Mouse (Mus musculus): ENCODE measurements at regions not wholly inside any gene's neighbourhood (a gene's known extent, or its start where the extent isn't known, plus 50 kb on each side); places are given as distances from the start of the nearest gene placed in this dataset.
A peak's percentile ranks its signal among the peaks of the same experiment; 100 is the strongest.

GRCm38 (mm10) chr1:128679005-128679980, 87.2 kb upstream of the Cxcr4 start:
- Histone ChIP-seq H3K27me3 (no peaks in the 10 kb centered on the region), H3K27ac (peak overlapping the region; percentile 14), H3K9me3 (no peaks in the 10 kb centered on the region), H3K9ac (replicated peaks) (peak overlapping the region; percentile 48; the same call in 1 of the 2 replicates), H3K4me1 (replicated peaks) (peaks cover 25% of the 10 kb centered on the region), H3K36me3 (no peaks in the 10 kb centered on the region), H3K4me2 (replicated peaks) (no peak overlapping the region), H3K4me3 (replicated peaks) (no peak overlapping the region)
- WGBS = 30% methylated on average over 18 of the region's 18 CpGs
- no peak for ATAC-seq

- H3K4me2 ChIP-seq (replicated peaks) = no peak overlapping the region
- no peaks in the 10 kb centered on the region for H3K27me3 ChIP-seq
- no peak for ATAC-seq
- no peaks in the 10 kb centered on the region for H3K36me3 ChIP-seq
- 91% methylated on average over 5 of the region's 5 CpGs for WGBS
- no peak overlapping the region for H3K9ac ChIP-seq (replicated peaks)
- no peak overlapping the region for H3K27ac ChIP-seq
- H3K4me3 ChIP-seq (replicated peaks) = no peak overlapping the region
- peaks cover 18% of the 10 kb centered on the region for H3K4me1 ChIP-seq (replicated peaks)
- no peaks in the 10 kb centered on the region; the same call in 1 of the 2 replicates for H3K9me3 ChIP-seq
Observed at GRCm38 (mm10) chr1:128675538-128675937, 83.4 kb upstream of the Cxcr4 start.

DNA sequence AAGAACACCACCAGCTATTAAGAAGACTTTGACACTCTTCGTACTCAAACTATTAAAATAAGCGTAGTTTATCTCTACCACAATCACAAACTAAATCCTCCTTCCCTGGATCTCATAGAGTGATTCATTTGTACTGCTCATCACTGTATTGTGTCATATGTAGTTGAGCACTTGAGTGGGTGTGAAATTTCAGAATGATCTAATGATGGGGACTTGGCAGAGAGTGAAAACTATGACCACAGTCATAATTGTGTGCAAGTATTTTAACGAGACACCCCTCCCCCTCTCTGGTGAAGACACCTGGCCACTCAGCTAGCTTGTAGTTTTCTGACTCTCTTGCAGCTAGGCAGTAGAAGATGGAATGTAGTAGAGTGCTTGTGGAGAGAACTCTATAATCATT, 80.2 kb upstream of the Cxcr4 start:
- Histone ChIP-seq H3K4me2 (replicated peaks) (no peak overlapping the region), H3K4me1 (replicated peaks) (peaks cover 15% of the 10 kb centered on the region), H3K9me3 (no peaks in the 10 kb centered on the region; the same call in 1 of the 2 replicates), H3K4me3 (replicated peaks) (no peak overlapping the region), H3K27ac (no peak overlapping the region), H3K9ac (replicated peaks) (no peak overlapping the region), H3K27me3 (no peaks in the 10 kb centered on the region), H3K36me3 (no peaks in the 10 kb centered on the region)
- 90% methylated on average over 3 of the region's 3 CpGs for WGBS
- ATAC-seq = no peak

- WGBS = 85% methylated on average over 3 of the region's 3 CpGs
- H3K27ac ChIP-seq = no peak overlapping the region
- H3K4me1 ChIP-seq (replicated peaks) = peaks cover 15% of the 10 kb centered on the region
- ATAC-seq = no peak
- H3K36me3 ChIP-seq = no peaks in the 10 kb centered on the region
- no peak overlapping the region for H3K4me3 ChIP-seq (replicated peaks)
- no peaks in the 10 kb centered on the region; the same call in 1 of the 2 replicates for H3K9me3 ChIP-seq
- H3K4me2 ChIP-seq (replicated peaks) = no peak overlapping the region
- no peak overlapping the region for H3K9ac ChIP-seq (replicated peaks)
- no peaks in the 10 kb centered on the region for H3K27me3 ChIP-seq
Observed at GRCm38 (mm10) chr1:128671495-128671894, 79.4 kb upstream of the Cxcr4 start.

DNA sequence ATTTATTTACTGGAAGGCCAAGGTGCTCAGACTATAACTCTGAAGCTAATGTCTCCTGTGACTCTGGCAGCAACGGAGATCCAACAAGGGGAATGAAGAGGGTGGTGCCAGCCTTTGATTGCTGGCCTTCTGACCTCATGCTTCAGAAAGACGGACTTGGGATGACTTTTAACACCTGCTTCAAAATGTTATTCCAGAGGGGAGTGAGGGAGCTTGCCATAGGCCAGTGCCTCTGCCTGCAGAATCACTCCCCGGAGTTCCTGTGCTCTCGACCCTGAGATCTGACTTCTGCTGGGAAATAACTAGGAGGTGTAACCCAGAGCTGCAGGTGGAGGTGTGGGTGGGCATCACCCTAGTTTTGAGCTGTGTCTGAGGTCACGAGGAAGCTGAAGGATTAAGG, 78.9 kb upstream of the Cxcr4 start:
- Histone ChIP-seq H3K27ac (no peak overlapping the region), H3K27me3 (no peaks in the 10 kb centered on the region), H3K36me3 (no peaks in the 10 kb centered on the region), H3K9me3 (no peaks in the 10 kb centered on the region; the same call in 1 of the 2 replicates), H3K4me3 (replicated peaks) (no peak overlapping the region), H3K4me1 (replicated peaks) (peaks cover 15% of the 10 kb centered on the region), H3K4me2 (replicated peaks) (no peak overlapping the region), H3K9ac (replicated peaks) (no peak overlapping the region)
- ATAC-seq = no peak
- 75% methylated on average over 5 of the region's 5 CpGs for WGBS

DNA sequence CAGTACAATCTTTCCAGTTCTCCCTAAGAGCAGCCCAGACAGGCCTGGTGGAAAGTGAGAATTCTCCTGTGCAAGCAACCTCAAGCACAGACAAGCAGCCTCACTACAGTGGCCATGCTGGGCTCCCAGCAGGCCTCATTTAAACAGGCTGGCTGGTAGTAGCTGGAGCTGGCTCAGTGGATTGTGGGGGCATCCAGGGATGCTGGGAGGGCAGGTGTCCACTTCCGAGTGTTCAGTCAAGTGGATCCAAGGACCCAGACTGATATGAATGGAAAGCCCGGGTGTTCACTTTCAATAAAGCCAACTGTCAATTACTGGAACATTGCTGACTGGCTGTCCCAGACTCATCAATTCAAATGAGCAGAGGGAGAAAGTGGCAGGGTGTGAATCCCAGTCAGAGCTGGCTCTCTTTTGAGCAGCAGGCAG, 77.2 kb upstream of the Cxcr4 start:
- Histone ChIP-seq H3K27ac (peak overlapping the region; percentile 51; the same call in 1 of the 2 replicates), H3K4me1 (replicated peaks) (peaks cover 15% of the 10 kb centered on the region), H3K4me3 (replicated peaks) (no peak overlapping the region), H3K9ac (replicated peaks) (no peak overlapping the region; the same call in 1 of the 2 replicates), H3K4me2 (replicated peaks) (no peak overlapping the region), H3K9me3 (no peaks in the 10 kb centered on the region; the same call in 1 of the 2 replicates), H3K27me3 (no peaks in the 10 kb centered on the region), H3K36me3 (no peaks in the 10 kb centered on the region)
- peak; percentile 78 for ATAC-seq
- WGBS = 11% methylated on average over 2 of the region's 2 CpGs

DNA sequence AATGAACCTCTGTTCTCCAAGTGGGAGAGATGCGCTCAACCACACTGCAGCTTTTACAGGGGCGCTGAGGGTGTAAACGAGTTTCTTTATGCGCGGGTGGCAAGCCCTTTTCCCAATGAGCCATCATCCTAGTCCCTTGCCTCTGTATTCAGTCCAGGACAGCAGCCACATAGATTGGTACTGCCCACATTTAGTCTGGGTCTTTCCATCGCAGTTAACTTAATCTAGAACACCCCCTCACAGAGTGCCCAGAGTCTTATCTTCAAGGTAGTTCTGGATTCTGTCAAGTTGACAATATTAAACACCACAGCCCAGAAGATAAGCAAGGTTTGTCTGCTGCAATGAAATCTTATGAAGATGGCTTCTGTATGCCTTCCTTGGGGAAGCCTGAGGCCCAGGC, 76.6 kb upstream of the Cxcr4 start:
- H3K9me3 ChIP-seq = no peaks in the 10 kb centered on the region; the same call in 1 of the 2 replicates
- H3K36me3 ChIP-seq = no peaks in the 10 kb centered on the region
- ATAC-seq = no peak
- H3K4me2 ChIP-seq (replicated peaks) = no peak overlapping the region
- H3K27ac ChIP-seq = peak overlapping the region; percentile 51; the same call in 1 of the 2 replicates
- no peaks in the 10 kb centered on the region for H3K27me3 ChIP-seq
- peaks cover 15% of the 10 kb centered on the region for H3K4me1 ChIP-seq (replicated peaks)
- no peak overlapping the region for H3K9ac ChIP-seq (replicated peaks)
- WGBS = 79% methylated on average over 6 of the region's 6 CpGs
- no peak overlapping the region for H3K4me3 ChIP-seq (replicated peaks)

DNA sequence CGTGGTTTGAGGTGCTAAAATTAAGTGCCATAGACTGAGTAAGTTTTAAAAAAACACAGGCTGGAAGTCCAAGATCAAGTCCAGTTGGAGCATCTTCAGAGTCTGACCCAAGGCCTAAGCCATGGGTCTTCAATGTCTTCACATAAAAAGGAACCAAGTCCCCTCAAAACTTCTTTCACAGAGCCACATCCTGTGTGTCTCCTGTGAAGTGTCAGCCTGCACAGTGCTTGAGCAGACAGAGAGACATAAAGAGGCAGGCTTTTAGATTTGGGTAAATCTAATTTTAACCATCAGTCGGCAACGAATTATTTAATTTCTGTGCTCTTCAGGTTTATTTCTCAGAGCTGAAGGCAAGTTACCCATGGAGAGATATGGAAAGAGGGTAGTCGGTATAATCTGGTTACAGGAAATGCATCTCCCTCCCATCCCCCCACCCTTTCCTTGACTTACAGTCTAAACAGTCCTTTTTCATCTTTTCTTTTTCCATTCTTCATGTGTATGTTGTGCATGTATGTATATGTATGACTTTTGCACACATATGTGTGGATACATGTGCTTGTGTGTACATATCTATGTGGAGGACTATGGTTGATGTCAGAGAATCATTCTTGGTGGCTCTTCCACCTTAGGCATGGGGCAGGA, 75.1 kb upstream of the Cxcr4 start:
- WGBS = 90% methylated on average over 4 of the region's 4 CpGs
- Histone ChIP-seq H3K9me3 (no peaks in the 10 kb centered on the region), H3K4me3 (replicated peaks) (no peak overlapping the region), H3K4me2 (replicated peaks) (no peak overlapping the region), H3K27me3 (no peaks in the 10 kb centered on the region), H3K4me1 (replicated peaks) (peaks cover 15% of the 10 kb centered on the region), H3K36me3 (no peaks in the 10 kb centered on the region), H3K27ac (no peak overlapping the region), H3K9ac (replicated peaks) (no peak overlapping the region)
- no peak for ATAC-seq

- no peak overlapping the region for H3K4me2 ChIP-seq (replicated peaks)
- 94% methylated on average over 2 of the region's 2 CpGs for WGBS
- no peaks in the 10 kb centered on the region for H3K27me3 ChIP-seq
- ATAC-seq = no peak
- H3K4me3 ChIP-seq (replicated peaks) = no peak overlapping the region
- no peaks in the 10 kb centered on the region for H3K36me3 ChIP-seq
- H3K27ac ChIP-seq = no peak overlapping the region
- H3K9ac ChIP-seq (replicated peaks) = no peak overlapping the region
- peaks cover 9% of the 10 kb centered on the region for H3K4me1 ChIP-seq (replicated peaks)
- no peaks in the 10 kb centered on the region for H3K9me3 ChIP-seq
Observed at GRCm38 (mm10) chr1:128663207-128663606, 71.1 kb upstream of the Cxcr4 start.

GRCm38 (mm10) chr1:128659857-128660256, 67.8 kb upstream of the Cxcr4 start:
- H3K36me3 ChIP-seq = no peaks in the 10 kb centered on the region
- no peak overlapping the region for H3K27ac ChIP-seq
- H3K9ac ChIP-seq (replicated peaks) = no peak overlapping the region
- ATAC-seq = no peak
- 52% methylated on average over 1 of the region's 1 CpGs for WGBS
- no peaks in the 10 kb centered on the region for H3K27me3 ChIP-seq
- no peaks in the 10 kb centered on the region for H3K9me3 ChIP-seq
- H3K4me1 ChIP-seq (replicated peaks) = peaks cover 9% of the 10 kb centered on the region
- no peak overlapping the region for H3K4me2 ChIP-seq (replicated peaks)
- H3K4me3 ChIP-seq (replicated peaks) = no peak overlapping the region

- H3K4me3 ChIP-seq (replicated peaks) = no peak overlapping the region
- WGBS = 82% methylated on average over 2 of the region's 2 CpGs
- no peak overlapping the region for H3K27ac ChIP-seq
- H3K4me2 ChIP-seq (replicated peaks) = no peak overlapping the region
- H3K4me1 ChIP-seq (replicated peaks) = peaks cover 9% of the 10 kb centered on the region
- ATAC-seq = no peak
- H3K9ac ChIP-seq (replicated peaks) = no peak overlapping the region
- H3K36me3 ChIP-seq = no peaks in the 10 kb centered on the region
- no peaks in the 10 kb centered on the region for H3K9me3 ChIP-seq
- H3K27me3 ChIP-seq = 0 out of 2 replicates have a peak, but pooled peaks cover 2% of the 10 kb centered on the region
Observed at GRCm38 (mm10) chr1:128658802-128659201, 66.7 kb upstream of the Cxcr4 start.
